Mouse (Mus musculus) ES-Bruce4 (cell line): ENCODE results near the gene Wdfy3.

ENCODE experiments used
- CTCF ChIP-seq: IDR thresholded peaks from one replicate; pipeline ENCODE4 v1.8.1; 2011; ENCODE audit warnings: low read depth, low read length
- POLR2A ChIP-seq: IDR thresholded peaks from one replicate; pipeline ENCODE4 v1.8.1; 2011; ENCODE audit warnings: low read length; ENCODE audit not compliant: insufficient read depth

- TF ChIP-seq POLR2A, result no peak
- no peak for TF ChIP-seq CTCF
Measured at GRCm38 (mm10) chr5:101937362-101937761, 132.4 kb downstream of the Wdfy3 start.
